Mouse (Mus musculus) myocyte (in vitro differentiated cells): ENCODE measurements around the gene Kcnc1. TPM values are rescaled to one million over a fixed set of nuclear protein-coding genes. Genes with fewer than 3 reads are reported as not detected.

ENCODE experiments used
- H3K27me3 ChIP-seq: one replicate; pipeline ENCODE4 v1.6.1; 2011; ENCODE audit not compliant: control insufficient read depth, insufficient read depth, insufficient read length
- H3K36me3 ChIP-seq: one replicate; pipeline ENCODE4 v1.6.1; 2011; ENCODE audit not compliant: control insufficient read depth, insufficient read depth
- H3K4me2 ChIP-seq: one replicate; pipeline ENCODE4 v1.6.1; 2011; ENCODE audit warnings: low read depth, control low read depth
- H3K4me3 ChIP-seq: one replicate; pipeline ENCODE4 v1.5.1; 2011; ENCODE audit warnings: mild to moderate bottlenecking, control low read depth, moderate library complexity
- H3K79me2 ChIP-seq: one replicate; pipeline ENCODE4 v1.6.1; 2011; ENCODE audit not compliant: control insufficient read depth, insufficient read depth
- H3ac ChIP-seq: one replicate; pipeline ENCODE4 v1.6.1; 2011; ENCODE audit not compliant: control insufficient read depth, insufficient read length
- CEBPB ChIP-seq: IDR thresholded peaks from 2 replicates; pipeline ENCODE4 v1.6.1; 2011; ENCODE audit warnings: mild to moderate bottlenecking, moderate library complexity; ENCODE audit not compliant: poor library complexity, insufficient read depth, severe bottlenecking
- E2F4 ChIP-seq: IDR thresholded peaks from one replicate; pipeline ENCODE4 v1.6.1; 2011; ENCODE audit warnings: mild to moderate bottlenecking, control low read depth, moderate library complexity; ENCODE audit not compliant: insufficient read depth
- MAX ChIP-seq: IDR thresholded peaks from one replicate; pipeline ENCODE4 v1.6.1; 2011; ENCODE audit warnings: low read depth, mild to moderate bottlenecking, control low read depth
- MYOD1 ChIP-seq, 3 experiments: IDR thresholded peaks; one replicate each; pipeline ENCODE4 v1.6.1; 2011; ENCODE audit warnings: control low read depth in 2 of 3, low read depth in 2 of 3, mild to moderate bottlenecking in 2 of 3, moderate library complexity in 1 of 3; ENCODE audit not compliant: insufficient read length in 2 of 3, control insufficient read depth in 1 of 3
- MYOG ChIP-seq, 3 experiments: IDR thresholded peaks; one replicate each; pipeline ENCODE4 v1.6.1; 2011; ENCODE audit warnings: control low read depth in 2 of 3, low read depth in 2 of 3, mild to moderate bottlenecking in 2 of 3; ENCODE audit not compliant: insufficient read length in 2 of 3, control insufficient read depth in 1 of 3, insufficient read depth in 1 of 3
- POLR2A ChIP-seq: IDR thresholded peaks from one replicate; pipeline ENCODE4 v1.6.1; 2011; ENCODE audit warnings: low read depth, mild to moderate bottlenecking, control low read depth, moderate library complexity; ENCODE audit not compliant: insufficient read length
- POLR2AphosphoS2 ChIP-seq: IDR thresholded peaks from one replicate; pipeline ENCODE4 v1.6.1; 2011; ENCODE audit warnings: low read depth, control low read depth; ENCODE audit not compliant: insufficient read length
- REST ChIP-seq: IDR thresholded peaks from one replicate; pipeline ENCODE4 v1.6.1; 2011; ENCODE audit warnings: mild to moderate bottlenecking, control low read depth, moderate library complexity; ENCODE audit not compliant: insufficient read depth, insufficient read length
- SRF ChIP-seq: IDR thresholded peaks from one replicate; pipeline ENCODE4 v1.6.1; 2011; ENCODE audit warnings: low read depth; ENCODE audit not compliant: control insufficient read depth, insufficient read length
- TCF12 ChIP-seq: IDR thresholded peaks from one replicate; pipeline ENCODE4 v1.6.1; 2011; ENCODE audit warnings: mild to moderate bottlenecking, control low read depth; ENCODE audit not compliant: poor library complexity, insufficient read depth, severe bottlenecking
- TCF3 ChIP-seq: IDR thresholded peaks from one replicate; pipeline ENCODE4 v1.6.1; 2011; ENCODE audit warnings: low read depth, control low read depth; ENCODE audit not compliant: insufficient read length
- USF1 ChIP-seq: IDR thresholded peaks from one replicate; pipeline ENCODE4 v1.6.1; 2011; ENCODE audit warnings: low read depth, mild to moderate bottlenecking, control low read depth, moderate library complexity
- polyA plus RNA-seq: library from polyadenylated mRNA; unstranded; fragments of >200 nt; fragmentation: generic; extraction: Trizol; gene quantifications from one replicate; pipeline ENCODE4 v1.2.1, GENCODE M21; 2012; ENCODE audit warnings: missing spikeins

Kcnc1 gene
- polyA plus RNA-seq, 1 experiment, result 0.07 TPM

GRCm38 (mm10) chr7:46466422-46466981 lies 70.2 kb downstream of the Kcnc1 start:
- H3K4me2 ChIP-seq, result no peak overlapping the region
- no peaks in the 10 kb centered on the region for H3K79me2 ChIP-seq
- H3K27me3 ChIP-seq, result peaks cover under 1% of the 10 kb centered on the region
- H3K36me3 ChIP-seq, result no peaks in the 10 kb centered on the region
- TF ChIP-seq E2F4 (no peak), REST (no peak), MYOD1 (IDR thresholded peaks at IDR 0.05; ENCODE audit: control insufficient read depth in 1 of 3, insufficient read length in 2 of 3, low read depth in 2 of 3) (no peak)
- no peak overlapping the region for H3K4me3 ChIP-seq
- H3ac ChIP-seq, result no peak overlapping the region

- Histone ChIP-seq H3K4me2 (no peak overlapping the region), H3K4me3 (no peak overlapping the region), H3K79me2 (no peaks in the 10 kb centered on the region), H3K36me3 (no peaks in the 10 kb centered on the region), H3K27me3 (no peaks in the 10 kb centered on the region), H3ac (no peak overlapping the region)
- TF ChIP-seq MAX, result no peak
- TF ChIP-seq TCF3, result no peak
- no peak for TF ChIP-seq POLR2A
Measured at GRCm38 (mm10) chr7:46469542-46469941, 73.2 kb downstream of the Kcnc1 start.

- Histone ChIP-seq H3K36me3 (no peaks in the 10 kb centered on the region), H3ac (no peak overlapping the region), H3K27me3 (no peaks in the 10 kb centered on the region), H3K79me2 (no peaks in the 10 kb centered on the region), H3K4me2 (no peak overlapping the region), H3K4me3 (no peak overlapping the region)
- TF ChIP-seq E2F4 (no peak), TCF12 (no peak), POLR2AphosphoS2 (no peak)
Measured at GRCm38 (mm10) chr7:46471054-46471737, 74.9 kb downstream of the Kcnc1 start.

- no peak overlapping the region for H3ac ChIP-seq
- no peak for TF ChIP-seq POLR2A
- TF ChIP-seq MAX, result no peak
- TF ChIP-seq TCF12, result no peak
- TF ChIP-seq REST, result no peak
- no peak for TF ChIP-seq USF1
- no peak for TF ChIP-seq MYOD1 (IDR thresholded peaks at IDR 0.05; ENCODE audit: control insufficient read depth in 1 of 3, insufficient read length in 2 of 3, low read depth in 2 of 3)
- no peak for TF ChIP-seq SRF
- TF ChIP-seq E2F4, result no peak
- no peak for TF ChIP-seq CEBPB
- TF ChIP-seq MYOG (IDR thresholded peaks at IDR 0.05; ENCODE audit: control insufficient read depth in 1 of 3, insufficient read depth in 1 of 3, insufficient read length in 2 of 3, low read depth in 2 of 3), result no peak
- no peak for TF ChIP-seq POLR2AphosphoS2
- no peak for TF ChIP-seq TCF3
- no peaks in the 10 kb centered on the region for H3K36me3 ChIP-seq
- no peak overlapping the region for H3K4me2 ChIP-seq
- no peaks in the 10 kb centered on the region for H3K79me2 ChIP-seq
- no peak overlapping the region for H3K4me3 ChIP-seq
- H3K27me3 ChIP-seq, result no peaks in the 10 kb centered on the region
Measured at GRCm38 (mm10) chr7:46473141-46473540, 76.8 kb downstream of the Kcnc1 start.

- H3K36me3 ChIP-seq, result no peaks in the 10 kb centered on the region
- no peaks in the 10 kb centered on the region for H3K79me2 ChIP-seq
- TF ChIP-seq MAX (no peak), TCF12 (no peak), POLR2AphosphoS2 (no peak), POLR2A (no peak)
- no peak overlapping the region for H3ac ChIP-seq
- H3K4me2 ChIP-seq, result no peak overlapping the region
- H3K4me3 ChIP-seq, result no peak overlapping the region
- no peaks in the 10 kb centered on the region for H3K27me3 ChIP-seq
Measured at GRCm38 (mm10) chr7:46475464-46475863, 79.2 kb downstream of the Kcnc1 start.

- TF ChIP-seq SRF (no peak), MAX (no peak)
Measured at GRCm38 (mm10) chr7:46477456-46477855, 81.2 kb downstream of the Kcnc1 start.

More at GRCm38 (mm10) chr7:46477456-46477855, 81.2 kb downstream of the Kcnc1 start:
- Histone ChIP-seq H3K27me3 (no peaks in the 10 kb centered on the region), H3K4me3 (no peak overlapping the region), H3ac (no peak overlapping the region), H3K4me2 (no peak overlapping the region), H3K36me3 (no peaks in the 10 kb centered on the region), H3K79me2 (no peaks in the 10 kb centered on the region)
